Mouse (Mus musculus): ENCODE measurements at regions not wholly inside any gene's neighbourhood (a gene's known extent, or its start where the extent isn't known, plus 50 kb on each side); places are given as distances from the start of the nearest gene placed in this dataset.

DNA sequence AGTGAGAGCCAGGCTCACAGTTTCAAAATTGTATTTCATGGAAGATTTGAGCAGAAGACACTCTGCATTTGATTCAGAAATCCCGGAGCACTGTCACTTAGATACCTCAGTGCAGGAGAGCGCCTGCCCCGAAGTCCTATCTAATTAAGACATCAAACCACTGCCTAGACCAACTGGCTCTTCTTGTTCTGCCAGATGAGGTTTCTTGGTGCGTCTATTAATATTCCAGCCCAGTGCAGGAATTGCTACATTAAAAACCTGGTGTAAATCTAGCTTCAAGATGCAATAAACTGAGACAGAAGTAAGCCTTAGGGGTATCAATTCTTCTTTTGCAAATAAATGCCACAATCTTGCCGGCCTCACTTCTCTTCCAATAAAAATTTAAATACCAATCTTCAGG is 86.3 kb downstream of the Sox4 start:
- H3K27me3 ChIP-seq (ENCODE audit: control insufficient read depth in 1 of 2, insufficient read depth in 2 of 2, low read length in 2 of 2) = no peaks in the 10 kb centered on the region

DNA sequence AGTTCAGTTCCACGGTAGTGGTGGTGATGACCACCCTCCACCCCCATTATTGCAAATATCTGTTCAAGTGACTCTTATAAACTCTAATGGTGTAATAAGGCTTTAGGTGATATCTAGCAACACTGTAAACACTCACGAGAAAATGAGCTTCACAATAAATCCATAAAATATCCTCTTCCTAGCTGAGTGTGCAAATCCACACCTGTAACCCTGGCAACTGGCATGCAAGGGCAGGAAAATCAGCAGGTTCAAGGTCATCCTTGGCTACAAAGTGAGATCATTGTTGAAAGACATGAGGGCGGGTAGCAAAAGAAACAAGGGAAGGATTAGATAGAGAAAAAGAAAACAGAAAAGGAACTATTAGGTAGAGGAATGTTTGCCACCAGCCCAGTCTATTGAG is 86.8 kb downstream of the Sox4 start:
- H3K36me3 ChIP-seq (ENCODE audit: control insufficient read depth in 1 of 2, insufficient read depth in 2 of 2, low read length in 2 of 2) = no peaks in the 10 kb centered on the region
- H3K4me3 ChIP-seq (ENCODE audit: control insufficient read depth in 1 of 2, insufficient read depth in 1 of 2, low read depth in 2 of 2, low read length in 2 of 2) = no peak overlapping the region
- H3K9ac ChIP-seq (ENCODE audit: control insufficient read depth, low read depth, low read length, poor library complexity, severe bottlenecking) = no peak overlapping the region
- DNase-seq (ENCODE audit: low read depth, low spot score) = no peak
- H3K27me3 ChIP-seq (ENCODE audit: control insufficient read depth in 1 of 2, insufficient read depth in 2 of 2, low read length in 2 of 2) = no peaks in the 10 kb centered on the region
- TF ChIP-seq CTCF (IDR thresholded peaks at IDR 0.05 in 2 of 3, conservative IDR thresholded peaks at IDR 0.05 in 1 of 3; ENCODE audit: control insufficient read depth in 1 of 3, insufficient read depth in 1 of 3, low read depth in 2 of 3, low read length in 3 of 3, poor library complexity in 1 of 3, severe bottlenecking in 1 of 3) = no peak
- no peak for TF ChIP-seq TBP (IDR thresholded peaks at IDR 0.05; ENCODE audit: low read depth, low read length)
- TF ChIP-seq POLR2AphosphoS2 (IDR thresholded peaks at IDR 0.05; ENCODE audit: low read length) = no peak
- TF ChIP-seq CHD2 (IDR thresholded peaks at IDR 0.05; ENCODE audit: low read length) = no peak
- TF ChIP-seq TAL1 (IDR thresholded peaks at IDR 0.05; ENCODE audit: low read length) = no peak
- TF ChIP-seq EP300 (IDR thresholded peaks at IDR 0.05; ENCODE audit: low read depth in 1 of 2, low read length in 2 of 2) = no peak
- TF ChIP-seq GATA1 (IDR thresholded peaks at IDR 0.05; ENCODE audit: low read depth, low read length) = no peak
- TF ChIP-seq ZC3H11A (IDR thresholded peaks at IDR 0.05; ENCODE audit: low read depth, low read length) = no peak
- TF ChIP-seq UBTF (IDR thresholded peaks at IDR 0.05; ENCODE audit: borderline replicate concordance, insufficient read depth, low read depth, low read length) = no peak
- no peak for TF ChIP-seq NELFE (IDR thresholded peaks at IDR 0.05; ENCODE audit: low read depth, low read length)
- no peak for TF ChIP-seq BHLHE40 (IDR thresholded peaks at IDR 0.05; ENCODE audit: borderline replicate concordance, low read depth, low read length)
- TF ChIP-seq USF1 (IDR thresholded peaks at IDR 0.05; ENCODE audit: low read depth, low read length) = no peak
- TF ChIP-seq JUND (IDR thresholded peaks at IDR 0.05; ENCODE audit: low read depth, low read length) = no peak
- TF ChIP-seq E2F4 (IDR thresholded peaks at IDR 0.05; ENCODE audit: borderline replicate concordance, low read depth, low read length) = no peak
- no peak for TF ChIP-seq MXI1 (IDR thresholded peaks at IDR 0.05; ENCODE audit: low read depth, low read length)
- TF ChIP-seq MAX (IDR thresholded peaks at IDR 0.05; ENCODE audit: low read length) = no peak
- no peaks in the 10 kb centered on the region for H3K4me1 ChIP-seq (ENCODE audit: control insufficient read depth in 1 of 2, insufficient read depth in 2 of 2, low read length in 2 of 2)
- no peaks in the 10 kb centered on the region for H3K79me2 ChIP-seq (ENCODE audit: control insufficient read depth, insufficient read depth, low read length, poor library complexity)
- H3K9me3 ChIP-seq (replicated peaks; ENCODE audit: insufficient read depth, low read length) = no peaks in the 10 kb centered on the region
- no peak overlapping the region for H3K27ac ChIP-seq (ENCODE audit: control insufficient read depth, low read depth, low read length)

More for the DNA sequence above, 86.3 kb downstream of the Sox4 start:
- H3K27ac ChIP-seq (ENCODE audit: control insufficient read depth, low read depth, low read length) = no peak overlapping the region
- DNase-seq (ENCODE audit: low read depth, low spot score) = no peak
- H3K9me3 ChIP-seq (replicated peaks; ENCODE audit: insufficient read depth, low read length) = no peaks in the 10 kb centered on the region
- no peaks in the 10 kb centered on the region for H3K4me1 ChIP-seq (ENCODE audit: control insufficient read depth in 1 of 2, insufficient read depth in 2 of 2, low read length in 2 of 2)
- H3K79me2 ChIP-seq (ENCODE audit: control insufficient read depth, insufficient read depth, low read length, poor library complexity) = no peaks in the 10 kb centered on the region
- TF ChIP-seq ZKSCAN1 (IDR thresholded peaks at IDR 0.05; ENCODE audit: low read depth, low read length) (no peak), GABPA (IDR thresholded peaks at IDR 0.05; ENCODE audit: low read depth, low read length) (no peak), MYC (IDR thresholded peaks at IDR 0.05; ENCODE audit: low read depth, low read length) (no peak), ZNF384 (IDR thresholded peaks at IDR 0.05; ENCODE audit: low read depth, low read length) (no peak), CTCF (IDR thresholded peaks at IDR 0.05 in 2 of 3, conservative IDR thresholded peaks at IDR 0.05 in 1 of 3; ENCODE audit: control insufficient read depth in 1 of 3, insufficient read depth in 1 of 3, low read depth in 2 of 3, low read length in 3 of 3, poor library complexity in 1 of 3, severe bottlenecking in 1 of 3) (no peak), MAX (IDR thresholded peaks at IDR 0.05; ENCODE audit: low read length) (no peak), MAFK (IDR thresholded peaks at IDR 0.05; ENCODE audit: borderline replicate concordance, low read depth, low read length) (no peak), TAL1 (IDR thresholded peaks at IDR 0.05; ENCODE audit: low read length) (no peak), TBP (IDR thresholded peaks at IDR 0.05; ENCODE audit: low read depth, low read length) (no peak), POLR2AphosphoS5 (IDR thresholded peaks at IDR 0.05; ENCODE audit: borderline replicate concordance, low read depth, low read length) (no peak), HCFC1 (IDR thresholded peaks at IDR 0.05; ENCODE audit: low read depth, low read length) (no peak), TCF12 (IDR thresholded peaks at IDR 0.05; ENCODE audit: low read depth, low read length) (no peak), KAT2A (conservative IDR thresholded peaks at IDR 0.05; ENCODE audit: low read depth, low read length) (no peak), UBTF (IDR thresholded peaks at IDR 0.05; ENCODE audit: borderline replicate concordance, insufficient read depth, low read depth, low read length) (no peak), POLR2AphosphoS2 (IDR thresholded peaks at IDR 0.05; ENCODE audit: low read length) (no peak), EP300 (IDR thresholded peaks at IDR 0.05; ENCODE audit: low read depth in 1 of 2, low read length in 2 of 2) (no peak)
- no peaks in the 10 kb centered on the region for H3K36me3 ChIP-seq (ENCODE audit: control insufficient read depth in 1 of 2, insufficient read depth in 2 of 2, low read length in 2 of 2)
- no peak overlapping the region for H3K4me3 ChIP-seq (ENCODE audit: control insufficient read depth in 1 of 2, insufficient read depth in 1 of 2, low read depth in 2 of 2, low read length in 2 of 2)
- no peak overlapping the region for H3K9ac ChIP-seq (ENCODE audit: control insufficient read depth, low read depth, low read length, poor library complexity, severe bottlenecking)

All from MEL (cell line).